Mouse (Mus musculus) neural tube, embryonic 11.5 days (tissue): Measurements from ENCODE around the gene Unc119b. TPM values are rescaled to one million over a fixed set of nuclear protein-coding genes. Genes with fewer than 3 reads are reported as not detected.
A peak's percentile ranks its signal among the peaks of the same experiment; 100 is the strongest.

ENCODE experiments used
- ATAC-seq: fragments of 200-750 bp; cut with Nextera tagmentation; 2 replicates; pipeline ENCODE4 v1.8.0; 2017; ENCODE audit warnings: moderate number of reproducible peaks, mild to moderate bottlenecking, moderate TSS enrichment, moderate library complexity; ENCODE audit not compliant: insufficient read depth, low FRiP score, low TSS enrichment
- DNase-seq: peaks from one replicate; pipeline ENCODE4 v3.0.0-alpha.2; 2015; ENCODE audit warnings: low spot score
- H3K27ac ChIP-seq: fragments of 300-500 bp; sonication (generic); 2 replicates; pipeline ENCODE4 v1.5.1; 2014; ENCODE audit warnings: low read depth, mild to moderate bottlenecking, low read length
- H3K27me3 ChIP-seq: fragments of 300-500 bp; sonication (generic); 2 replicates; pipeline ENCODE4 v1.6.1; 2014; ENCODE audit warnings: mild to moderate bottlenecking, low read length, mixed read lengths; ENCODE audit not compliant: control insufficient read depth, insufficient read depth
- H3K36me3 ChIP-seq: fragments of 300-500 bp; sonication (generic); 2 replicates; pipeline ENCODE4 v1.6.1; 2014; ENCODE audit warnings: mild to moderate bottlenecking, low read length, moderate library complexity, mixed read lengths; ENCODE audit not compliant: control insufficient read depth, insufficient read depth
- H3K4me1 ChIP-seq: fragments of 300-500 bp; sonication (generic); 2 replicates; pipeline ENCODE4 v1.6.1; 2014; ENCODE audit warnings: low read length, mixed read lengths; ENCODE audit not compliant: control insufficient read depth, insufficient read depth
- H3K4me2 ChIP-seq: fragments of 300-500 bp; sonication (generic); 2 replicates; pipeline ENCODE4 v1.6.1; 2014; ENCODE audit warnings: low read depth, mild to moderate bottlenecking, moderate library complexity
- H3K4me3 ChIP-seq: fragments of 300-500 bp; sonication (generic); 2 replicates; pipeline ENCODE4 v1.5.1; 2014; ENCODE audit warnings: low read depth, low read length
- H3K9ac ChIP-seq: fragments of 300-500 bp; sonication (generic); 2 replicates; pipeline ENCODE4 v1.6.1; 2014; ENCODE audit warnings: mild to moderate bottlenecking, low read length
- H3K9me3 ChIP-seq: fragments of 300-500 bp; sonication (generic); 2 replicates; pipeline ENCODE4 v1.6.1; 2016; ENCODE audit warnings: low read length; ENCODE audit not compliant: control insufficient read depth
- WGBS: fragments of 180-500 bp; shearing (Covaris S2); extraction: QIAGEN DNeasy Blood & Tissue Kit; methylation state at CpG from one replicate; pipeline ENCODE4 v1.1.7; 2014; 5-methylcytosine and 5-hydroxymethylcytosine counted together
- polyA plus RNA-seq: library from polyadenylated mRNA; unstranded; fragments of >200 nt; fragmentation: Nextera tagmentation; extraction: Ambion mirVana; gene quantifications from 2 replicates; pipeline ENCODE4 v1.2.1, GENCODE M21; 2014

Unc119b gene
- polyA plus RNA-seq, 1 experiment from 2014 or later: 73.4 TPM

- Histone ChIP-seq H3K36me3 (no peaks in the 10 kb centered on the region), H3K4me2 (no peak overlapping the region), H3K4me3 (no peak overlapping the region), H3K4me1 (peaks cover 6% of the 10 kb centered on the region), H3K27me3 (no peaks in the 10 kb centered on the region), H3K9me3 (no peaks in the 10 kb centered on the region), H3K27ac (no peak overlapping the region), H3K9ac (no peak overlapping the region)
- DNase-seq (no peak), ATAC-seq (no peak)
- whole genome bisulfite sequencing: 65% methylated on average over 13 of the region's 13 CpGs
Observed at GRCm38 (mm10) chr5:115161064-115161939, 26.5 kb upstream of the Unc119b start.

- ATAC-seq (no peak), DNase-seq (no peak)
- Histone ChIP-seq H3K9me3 (no peaks in the 10 kb centered on the region), H3K4me3 (no peak overlapping the region), H3K27me3 (no peaks in the 10 kb centered on the region), H3K4me2 (no peak overlapping the region), H3K4me1 (peaks cover 10% of the 10 kb centered on the region), H3K36me3 (no peaks in the 10 kb centered on the region), H3K27ac (no peak overlapping the region), H3K9ac (no peak overlapping the region)
- 79% methylated on average over 6 of the region's 6 CpGs for WGBS
Observed at GRCm38 (mm10) chr5:115160655-115161054, 25.9 kb upstream of the Unc119b start.

GRCm38 (mm10) chr5:115159165-115159564 is 24.4 kb upstream of the Unc119b start:
- DNase-seq (no peak), ATAC-seq (no peak)
- Histone ChIP-seq H3K27ac (peak overlapping the region; percentile 36), H3K9ac (peak overlapping the region; percentile 58), H3K4me2 (peak overlapping the region; percentile 71), H3K36me3 (no peaks in the 10 kb centered on the region), H3K4me3 (peak overlapping the region; percentile 98), H3K9me3 (no peaks in the 10 kb centered on the region), H3K27me3 (no peaks in the 10 kb centered on the region), H3K4me1 (peaks cover 19% of the 10 kb centered on the region)
- 44% methylated on average over 12 of the region's 12 CpGs for WGBS

GRCm38 (mm10) chr5:115158040-115158983 is 23.5 kb upstream of the Unc119b start, which contains the start of gene Mlec:
TSS of gene Mlec (minus strand) at chr5:115158179.
- Histone ChIP-seq H3K9me3 (no peaks in the 10 kb centered on the region), H3K27ac (peak within 1 kb of the TSS; percentile 92), H3K36me3 (no peaks in the 10 kb centered on the region), H3K9ac (peak within 1 kb of the TSS; percentile 97), H3K4me3 (peak within 1 kb of the TSS; percentile 98), H3K4me1 (peaks cover 21% of the 10 kb centered on the region), H3K4me2 (peak within 1 kb of the TSS; percentile 87), H3K27me3 (no peaks in the 10 kb centered on the region)
- DNase-seq: peak; percentile 99
- ATAC-seq: peak; percentile 99
- under 1% methylated on average over 67 of the region's 78 CpGs for WGBS

- peak overlapping the region; percentile 98 for H3K4me3 ChIP-seq
- H3K27me3 ChIP-seq: no peaks in the 10 kb centered on the region
- H3K36me3 ChIP-seq: no peaks in the 10 kb centered on the region
- H3K9ac ChIP-seq: peak overlapping the region; percentile 97
- peak overlapping the region; percentile 92; the same call in 1 of the 2 replicates for H3K27ac ChIP-seq
- peaks cover 21% of the 10 kb centered on the region for H3K4me1 ChIP-seq
- ATAC-seq (no peak), DNase-seq (peak; percentile 40)
- H3K9me3 ChIP-seq: no peaks in the 10 kb centered on the region
- WGBS: 3% methylated on average over 26 of the region's 26 CpGs
- H3K4me2 ChIP-seq: peak overlapping the region; percentile 87
Observed at GRCm38 (mm10) chr5:115156933-115157589, 22.3 kb upstream of the Unc119b start.

- peak overlapping the region; percentile 87 for H3K4me2 ChIP-seq
- 72% methylated on average over 7 of the region's 7 CpGs for WGBS
- DNase-seq (no peak), ATAC-seq (no peak)
- H3K27ac ChIP-seq: no peak overlapping the region
- no peaks in the 10 kb centered on the region for H3K27me3 ChIP-seq
- H3K36me3 ChIP-seq: no peaks in the 10 kb centered on the region
- peaks cover 21% of the 10 kb centered on the region for H3K4me1 ChIP-seq
- H3K9me3 ChIP-seq: no peaks in the 10 kb centered on the region
- H3K4me3 ChIP-seq: peak overlapping the region; percentile 98
- no peak overlapping the region for H3K9ac ChIP-seq
Observed at GRCm38 (mm10) chr5:115156401-115156800, 21.6 kb upstream of the Unc119b start.

- WGBS: 35% methylated on average over 5 of the region's 5 CpGs
- DNase-seq (no peak), ATAC-seq (no peak)
- Histone ChIP-seq H3K4me2 (peak overlapping the region; percentile 47), H3K4me3 (peak overlapping the region; percentile 98), H3K27ac (no peak overlapping the region), H3K27me3 (no peaks in the 10 kb centered on the region), H3K4me1 (peaks cover 21% of the 10 kb centered on the region), H3K9me3 (no peaks in the 10 kb centered on the region), H3K36me3 (no peaks in the 10 kb centered on the region), H3K9ac (peak overlapping the region; percentile 10)
Observed at GRCm38 (mm10) chr5:115155831-115156230, 21.1 kb upstream of the Unc119b start.

GRCm38 (mm10) chr5:115155156-115155631 is 20.4 kb upstream of the Unc119b start:
- ATAC-seq (no peak), DNase-seq (no peak)
- no peak overlapping the region for H3K4me3 ChIP-seq
- WGBS: 82% methylated on average over 13 of the region's 13 CpGs
- peaks cover 3% of the 10 kb centered on the region; the same call in 1 of the 2 replicates for H3K36me3 ChIP-seq
- no peak overlapping the region for H3K27ac ChIP-seq
- H3K4me2 ChIP-seq: peak overlapping the region; percentile 47
- H3K27me3 ChIP-seq: no peaks in the 10 kb centered on the region
- peaks cover 21% of the 10 kb centered on the region for H3K4me1 ChIP-seq
- peak overlapping the region; percentile 10; the same call in 1 of the 2 replicates for H3K9ac ChIP-seq
- H3K9me3 ChIP-seq: no peaks in the 10 kb centered on the region
